Comparison of ENCODE assay signal across 9 mouse cellular contexts in genomic region chr2:52859466-52859840, GRCm38 (mm10). TPM values are rescaled to one million over a fixed set of nuclear protein-coding genes. Genes with fewer than 3 reads are reported as not detected.
DNase-seq lines count a peak whose midpoint lies in the region; ATAC-seq and TF ChIP-seq lines count a peak whose summit lies in the region.
"Had no signal": no experiment of that assay in that cellular context is flagged by ENCODE, and none has a peak within 500 bp of the region (broad histone marks: within the 10 kb centered on the region; RNA-seq: fewer than 3 reads in every experiment).

No protein-coding gene starts in this region.

- peak; percentile 8 for DNase-seq in kidney, adult 11 months
- no peak for DNase-seq in kidney, postnatal 25 days
- DNase-seq in embryonic facial prominence, embryonic 14.5 days (ENCODE audit: low spot score): peak; percentile 48
- DNase-seq in right cerebral cortex, adult 18-20 months: no peak
- DNase-seq in layer of hippocampus, postnatal 10 days (ENCODE audit: low spot score in 2 of 2): no peak
- no peak for DNase-seq in thymus, adult 2 months

- WGBS in embryonic facial prominence, embryonic 14.5 days: 5% methylated on average over 7 of the region's 7 CpGs
- 40% methylated on average over 7 of the region's 7 CpGs for WGBS in intestine, postnatal 0 days
- 6% methylated on average over 7 of the region's 7 CpGs for WGBS in midbrain, embryonic 12.5 days
- 82% methylated on average over 7 of the region's 7 CpGs for WGBS in thymus, adult 2 months

- H3K9me3 ChIP-seq in embryonic facial prominence, embryonic 14.5 days (ENCODE audit: control insufficient read depth, low read length): no peaks in the 10 kb centered on the region
- H3K9me3 ChIP-seq in intestine, postnatal 0 days (ENCODE audit: control insufficient read depth): no peaks in the 10 kb centered on the region
- H3K9me3 ChIP-seq in midbrain, embryonic 12.5 days: no peaks in the 10 kb centered on the region

- TF ChIP-seq CTCF in intestine, postnatal 0 days (IDR thresholded peaks at IDR 0.05; ENCODE audit: low read depth): no peak
- TF ChIP-seq CTCF in thymus, adult 2 months (IDR thresholded peaks at IDR 0.05; ENCODE audit: borderline replicate concordance, control insufficient read depth, extremely low read depth, insufficient read depth, low read length, poor library complexity): no peak

- peak overlapping the region; percentile 88 for H3K9ac ChIP-seq in embryonic facial prominence, embryonic 14.5 days (ENCODE audit: low read depth, low read length)
- peak overlapping the region; percentile 62; the same call in 1 of the 2 replicates for H3K9ac ChIP-seq in intestine, postnatal 0 days (ENCODE audit: low read depth, low read length)
- H3K9ac ChIP-seq in midbrain, embryonic 12.5 days (replicated peaks): peak overlapping the region; percentile 96

- no peak for ATAC-seq in embryonic facial prominence, embryonic 14.5 days (ENCODE audit: low read depth)
- ATAC-seq in intestine, postnatal 0 days: no peak
- ATAC-seq in midbrain, embryonic 12.5 days (ENCODE audit: low FRiP score, low read depth): no peak

- H3K36me3 ChIP-seq in embryonic facial prominence, embryonic 14.5 days (ENCODE audit: control insufficient read depth, insufficient read depth, low read length): no peaks in the 10 kb centered on the region
- H3K36me3 ChIP-seq in intestine, postnatal 0 days (ENCODE audit: control insufficient read depth, insufficient read depth): no peaks in the 10 kb centered on the region
- no peaks in the 10 kb centered on the region for H3K36me3 ChIP-seq in midbrain, embryonic 12.5 days
- H3K36me3 ChIP-seq in thymus, adult 2 months (ENCODE audit: control insufficient read depth, insufficient read depth, low read length): no peaks in the 10 kb centered on the region

- H3K4me3 ChIP-seq in embryonic facial prominence, embryonic 14.5 days (ENCODE audit: low read depth, low read length): peak overlapping the region; percentile 97
- peak overlapping the region; percentile 86 for H3K4me3 ChIP-seq in intestine, postnatal 0 days (ENCODE audit: low read depth, low read length)
- peak overlapping the region; percentile 75 for H3K4me3 ChIP-seq in midbrain, embryonic 12.5 days
- H3K4me3 ChIP-seq in thymus, adult 2 months (ENCODE audit: control insufficient read depth, insufficient read depth, low read length): no peak overlapping the region

- peak overlapping the region; percentile 72 for H3K27ac ChIP-seq in embryonic facial prominence, embryonic 14.5 days (replicated peaks; ENCODE audit: low read depth, low read length)
- no peak overlapping the region for H3K27ac ChIP-seq in intestine, postnatal 0 days (ENCODE audit: low read depth, low read length)
- peak overlapping the region; percentile 84; the same call in 1 of the 2 replicates for H3K27ac ChIP-seq in midbrain, embryonic 12.5 days (replicated peaks)
- no peak overlapping the region for H3K27ac ChIP-seq in thymus, adult 2 months (ENCODE audit: control insufficient read depth, insufficient read depth, low read length)

- H3K4me1 ChIP-seq in embryonic facial prominence, embryonic 14.5 days (ENCODE audit: control insufficient read depth, insufficient read depth, low read length): peaks cover 35% of the 10 kb centered on the region
- 0 out of 2 replicates have a peak, but pooled peaks cover 4% of the 10 kb centered on the region for H3K4me1 ChIP-seq in intestine, postnatal 0 days (replicated peaks; ENCODE audit: control insufficient read depth, insufficient read depth, low read length)
- peaks cover 34% of the 10 kb centered on the region for H3K4me1 ChIP-seq in midbrain, embryonic 12.5 days
- H3K4me1 ChIP-seq in thymus, adult 2 months (replicated peaks; ENCODE audit: control insufficient read depth, insufficient read depth, low read length): peaks cover 8% of the 10 kb centered on the region

- H3K27me3 ChIP-seq in embryonic facial prominence, embryonic 14.5 days (replicated peaks; ENCODE audit: control insufficient read depth, insufficient read depth, low read length): no peaks in the 10 kb centered on the region
- peaks cover 8% of the 10 kb centered on the region for H3K27me3 ChIP-seq in intestine, postnatal 0 days (replicated peaks; ENCODE audit: control insufficient read depth, insufficient read depth, low read length)
- no peaks in the 10 kb centered on the region for H3K27me3 ChIP-seq in midbrain, embryonic 12.5 days
- peaks cover 14% of the 10 kb centered on the region for H3K27me3 ChIP-seq in thymus, adult 2 months (ENCODE audit: control insufficient read depth, insufficient read depth, low read length)

- H3K4me2 ChIP-seq in embryonic facial prominence, embryonic 14.5 days (ENCODE audit: low read depth, low read length): peak overlapping the region; percentile 87
- peak overlapping the region; percentile 95 for H3K4me2 ChIP-seq in intestine, postnatal 0 days (replicated peaks; ENCODE audit: low read depth)
- H3K4me2 ChIP-seq in midbrain, embryonic 12.5 days (replicated peaks): peak overlapping the region; percentile 87

- no peak for TF ChIP-seq POLR2A in thymus, adult 2 months (IDR thresholded peaks at IDR 0.05; ENCODE audit: control insufficient read depth, extremely low read depth, insufficient read depth, low read length, poor library complexity)

RNA-seq across cellular contexts. Expression of gene Fmnl2, which starts 1.8 kb away (rescaled TPM):
- polyA plus RNA-seq in embryonic facial prominence, embryonic 14.5 days (2014; fragmentation: Nextera tagmentation; extraction: Ambion mirVana): 9.9 and 10.4 TPM in 2 replicates
- 1.9 and 2.1 TPM in 2 replicates for polyA plus RNA-seq in intestine, postnatal 0 days (2015; fragmentation: Nextera tagmentation; extraction: Ambion mirVana)
- polyA plus RNA-seq in midbrain, embryonic 12.5 days (2016; fragmentation: Nextera tagmentation; extraction: Ambion mirVana): 11.7 and 13.1 TPM in 2 replicates
- 10 to 100 TPM; 49.0 to 53.0 TPM for total RNA-seq in layer of hippocampus, postnatal 10 days (2021)
- 4.1 and 5.0 TPM in 2 replicates for polyA plus RNA-seq in thymus, adult 2 months (2012; rRNA removed)
- total RNA-seq: MEL had no signal

Comparison
In these comparisons a context has a peak if more than half of its experiments do, and no peak if none do; other contexts are left out.
1. DNase-seq: peak in kidney, adult 11 months (single experiment) and embryonic facial prominence, embryonic 14.5 days (single experiment); none in kidney, postnatal 25 days (0 of 2), right cerebral cortex, adult 18-20 months (single experiment), layer of hippocampus, postnatal 10 days (0 of 2) and thymus, adult 2 months (single experiment).
2. H3K27ac ChIP-seq: peak in embryonic facial prominence, embryonic 14.5 days (single experiment) and midbrain, embryonic 12.5 days (single experiment); none in intestine, postnatal 0 days (single experiment) and thymus, adult 2 months (single experiment).
3. Peak in every context shown above with its lines, with median percentiles within 50 percentile points of each other: H3K4me2 ChIP-seq and H3K9ac ChIP-seq.